Mouse (Mus musculus) thymus, adult 2 months (tissue): ENCODE measurements around the gene Rilp.

Experiments used
- CTCF ChIP-seq: fragments of 200-500 bp; IDR thresholded peaks from 2 replicates; pipeline ENCODE4 v1.5.1; 2012; ENCODE audit warnings: mild to moderate bottlenecking, control low read depth, low read length, moderate library complexity, borderline replicate concordance; ENCODE audit not compliant: control insufficient read depth, poor library complexity, insufficient read depth; ENCODE audit errors: extremely low read depth
- POLR2A ChIP-seq: fragments of 200-500 bp; IDR thresholded peaks from 2 replicates; pipeline ENCODE4 v1.6.1; 2012; ENCODE audit warnings: mild to moderate bottlenecking, low read length, control low read depth, moderate library complexity; ENCODE audit not compliant: control insufficient read depth, poor library complexity, insufficient read depth; ENCODE audit errors: extremely low read depth

- no peak for TF ChIP-seq POLR2A
- TF ChIP-seq CTCF, result peak; percentile 90
These were observed 20.4 kb downstream of the Rilp start for GRCm38 (mm10) chr11:75530325-75530724.
